Mouse (Mus musculus) CH12.LX (cell line): Measurements from ENCODE around the gene Ppp1r14b.

Experiments
- CHD2 ChIP-seq: IDR thresholded peaks from 2 replicates; pipeline ENCODE4 v1.6.1; 2011; ENCODE audit warnings: low read length, improper control_type of control experiment
- CTCF ChIP-seq, 2 experiments: IDR thresholded peaks in 1 of 2; conservative IDR thresholded peaks in 1 of 2; 2 replicates each; pipeline ENCODE4 v1.5.1; 2011 to 2012; ENCODE audit warnings: low read depth in 2 of 2, low read length in 2 of 2, improper control_type of control experiment in 1 of 2, inconsistent platforms in 1 of 2, mild to moderate bottlenecking in 1 of 2, moderate library complexity in 1 of 2
- EP300 ChIP-seq: IDR thresholded peaks from 2 replicates; pipeline ENCODE4 v1.6.1; 2011; ENCODE audit warnings: low read length, improper control_type of control experiment
- GABPA ChIP-seq: IDR thresholded peaks from 2 replicates; pipeline ENCODE4 v1.6.1; 2012; ENCODE audit warnings: low read depth, low read length, improper control_type of control experiment, inconsistent platforms; ENCODE audit not compliant: insufficient replicate concordance
- JUN ChIP-seq: IDR thresholded peaks from 2 replicates; pipeline ENCODE4 v1.6.1; 2011; ENCODE audit warnings: low read depth, mild to moderate bottlenecking, low read length, improper control_type of control experiment, moderate library complexity; ENCODE audit not compliant: insufficient read depth
- MEF2A ChIP-seq: IDR thresholded peaks from 2 replicates; pipeline ENCODE4 v1.6.1; 2014; ENCODE audit warnings: low read depth, mild to moderate bottlenecking, inconsistent platforms, low read length, improper control_type of control experiment, borderline replicate concordance
- MXI1 ChIP-seq: IDR thresholded peaks from 2 replicates; pipeline ENCODE4 v1.6.1; 2011; ENCODE audit warnings: mild to moderate bottlenecking, low read depth, low read length, improper control_type of control experiment
- POLR2A ChIP-seq: IDR thresholded peaks from 2 replicates; pipeline ENCODE4 v1.6.1; 2011; ENCODE audit warnings: low read depth, mild to moderate bottlenecking, improper control_type of control experiment, low read length
- USF1 ChIP-seq: IDR thresholded peaks from 2 replicates; pipeline ENCODE4 v1.6.1; 2014; ENCODE audit warnings: low read depth, mild to moderate bottlenecking, inconsistent platforms, low read length, improper control_type of control experiment
- ZC3H11A ChIP-seq: IDR thresholded peaks from 2 replicates; pipeline ENCODE4 v1.6.1; 2012; ENCODE audit warnings: low read depth, mild to moderate bottlenecking, inconsistent platforms, low read length, improper control_type of control experiment

DNA sequence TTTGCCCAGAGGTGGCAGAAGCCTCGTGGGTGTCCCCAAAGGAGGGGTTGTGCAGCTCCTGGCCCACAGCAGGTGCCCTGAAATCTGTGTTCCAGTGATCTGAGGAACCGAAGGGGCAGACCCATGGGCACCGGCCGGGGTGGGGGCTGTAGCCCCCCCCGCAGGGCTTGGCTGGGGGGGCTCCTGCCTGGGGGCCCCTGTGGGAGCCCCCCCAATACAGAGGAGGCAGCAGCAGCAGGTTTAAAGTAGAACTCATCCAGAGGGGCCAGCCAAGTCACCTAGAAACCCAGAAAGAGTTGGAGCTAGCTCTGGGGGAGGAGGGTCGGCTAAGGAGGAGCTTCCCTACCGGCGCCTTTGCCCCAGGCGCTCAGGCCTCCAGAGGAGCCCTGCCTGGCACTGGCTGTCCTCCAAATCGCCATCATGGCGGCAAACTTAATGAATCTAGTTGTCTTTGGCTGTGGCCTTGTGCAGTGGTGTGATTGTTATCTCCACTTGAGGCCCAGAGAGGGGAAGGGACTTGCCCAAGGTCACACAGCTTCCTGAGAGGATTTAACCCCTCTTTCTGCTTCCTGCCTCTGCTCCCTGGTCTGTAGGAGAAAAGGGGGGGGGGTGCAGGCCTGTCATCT is 4.2 kb upstream of the Ppp1r14b start:
- TF ChIP-seq ZC3H11A: no peak
- no peak for TF ChIP-seq MXI1
- no peak for TF ChIP-seq EP300
- no peak for TF ChIP-seq USF1
- no peak for TF ChIP-seq CTCF (conservative IDR thresholded peaks at IDR 0.05 in 1 of 2, IDR thresholded peaks at IDR 0.05 in 1 of 2; ENCODE audit: low read depth in 2 of 2, low read length in 2 of 2)
- TF ChIP-seq JUN: no peak
- TF ChIP-seq CHD2: no peak
- no peak for TF ChIP-seq GABPA
- TF ChIP-seq POLR2A: no peak
- no peak for TF ChIP-seq MEF2A
